Mouse (Mus musculus) hindbrain, embryonic 15.5 days (tissue): ENCODE measurements around the gene Rad51b. TPM values are rescaled to one million over a fixed set of nuclear protein-coding genes. Genes with fewer than 3 reads are reported as not detected.

ENCODE experiments used
- ATAC-seq: fragments of 200-750 bp; cut with Nextera tagmentation; 2 replicates; pipeline ENCODE4 v1.8.0; 2017; ENCODE audit warnings: low read depth, moderate number of reproducible peaks, moderate TSS enrichment; ENCODE audit not compliant: low FRiP score
- H3K27ac ChIP-seq: fragments of 300-500 bp; sonication (generic); replicated peaks from 2 replicates; pipeline ENCODE4 v1.5.1; 2015; ENCODE audit warnings: mild to moderate bottlenecking, inconsistent platforms
- H3K27me3 ChIP-seq: fragments of 300-500 bp; sonication (generic); 2 replicates; pipeline ENCODE4 v1.6.1; 2015; ENCODE audit warnings: control low read depth, inconsistent platforms
- H3K36me3 ChIP-seq: fragments of 300-500 bp; sonication (generic); 2 replicates; pipeline ENCODE4 v1.6.1; 2015; ENCODE audit warnings: control low read depth, inconsistent platforms
- H3K4me1 ChIP-seq: fragments of 300-500 bp; sonication (generic); replicated peaks from 2 replicates; pipeline ENCODE4 v1.6.1; 2015; ENCODE audit warnings: control low read depth, inconsistent platforms
- H3K4me2 ChIP-seq: fragments of 300-500 bp; sonication (generic); 2 replicates; pipeline ENCODE4 v1.6.1; 2015; ENCODE audit warnings: moderate library complexity, mild to moderate bottlenecking, inconsistent platforms
- H3K4me3 ChIP-seq: fragments of 300-500 bp; sonication (generic); 2 replicates; pipeline ENCODE4 v1.5.1; 2015; ENCODE audit warnings: mild to moderate bottlenecking, inconsistent platforms
- H3K9ac ChIP-seq: fragments of 300-500 bp; sonication (generic); 2 replicates; pipeline ENCODE4 v1.6.1; 2015; ENCODE audit warnings: inconsistent platforms
- H3K9me3 ChIP-seq: fragments of 300-500 bp; sonication (generic); 2 replicates; pipeline ENCODE4 v1.6.1; 2016; ENCODE audit warnings: control low read depth, inconsistent platforms
- WGBS: fragments of 180-500 bp; shearing (Covaris S2); methylation state at CpG from one replicate; pipeline ENCODE4 v1.1.7; 2015; 5-methylcytosine and 5-hydroxymethylcytosine counted together
- polyA plus RNA-seq: library from polyadenylated mRNA; unstranded; fragments of >200 nt; fragmentation: Nextera tagmentation; extraction: Ambion mirVana; gene quantifications from 2 replicates; pipeline ENCODE4 v1.2.1, GENCODE M21; 2015

Gene Rad51b
- polyA plus RNA-seq, 1 experiment from 2014 or later: 1.7 TPM

GRCm38 (mm10) chr12:79531809-79532798 lies 235.0 kb downstream of the Rad51b start:
- no peak overlapping the region for H3K4me3 ChIP-seq
- no peaks in the 10 kb centered on the region for H3K27me3 ChIP-seq
- no peak overlapping the region for H3K4me2 ChIP-seq
- 84% methylated on average over 5 of the region's 5 CpGs for WGBS
- no peak overlapping the region for H3K27ac ChIP-seq
- ATAC-seq: no peak
- H3K4me1 ChIP-seq: peaks cover 2% of the 10 kb centered on the region; the same call in 1 of the 2 replicates
- no peaks in the 10 kb centered on the region for H3K9me3 ChIP-seq
- no peaks in the 10 kb centered on the region for H3K36me3 ChIP-seq
- no peak overlapping the region for H3K9ac ChIP-seq

DNA sequence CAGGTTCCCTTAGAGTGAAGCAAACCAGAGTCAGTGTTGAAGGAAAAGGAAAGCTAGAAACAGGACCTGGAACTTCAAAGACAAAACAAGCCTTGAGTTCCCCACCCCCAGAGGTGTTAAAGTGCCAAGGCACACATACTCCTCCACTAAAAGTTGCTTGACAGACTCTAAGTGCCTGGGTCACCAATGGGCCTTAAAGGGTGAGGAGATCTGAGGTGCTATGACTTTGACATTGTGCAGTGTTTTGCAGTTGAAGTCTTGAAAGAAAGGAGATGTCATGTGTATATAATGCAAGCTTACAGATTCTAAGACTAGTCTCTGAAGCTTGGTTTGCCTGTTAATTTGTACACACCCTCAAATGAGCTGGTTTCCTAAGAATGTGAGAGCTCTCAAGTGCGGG lies 237.7 kb downstream of the Rad51b start:
- Histone ChIP-seq H3K36me3 (no peaks in the 10 kb centered on the region), H3K9ac (no peak overlapping the region), H3K4me3 (no peak overlapping the region), H3K4me2 (no peak overlapping the region), H3K4me1 (peaks cover 2% of the 10 kb centered on the region; the same call in 1 of the 2 replicates), H3K27ac (no peak overlapping the region), H3K9me3 (no peaks in the 10 kb centered on the region), H3K27me3 (no peaks in the 10 kb centered on the region)
- 87% methylated on average over 1 of the region's 1 CpGs for WGBS
- ATAC-seq: no peak

- no peak for ATAC-seq
- 35% methylated on average over 9 of the region's 9 CpGs for WGBS
These were observed 238.7 kb downstream of the Rad51b start for GRCm38 (mm10) chr12:79535532-79536437.

DNA sequence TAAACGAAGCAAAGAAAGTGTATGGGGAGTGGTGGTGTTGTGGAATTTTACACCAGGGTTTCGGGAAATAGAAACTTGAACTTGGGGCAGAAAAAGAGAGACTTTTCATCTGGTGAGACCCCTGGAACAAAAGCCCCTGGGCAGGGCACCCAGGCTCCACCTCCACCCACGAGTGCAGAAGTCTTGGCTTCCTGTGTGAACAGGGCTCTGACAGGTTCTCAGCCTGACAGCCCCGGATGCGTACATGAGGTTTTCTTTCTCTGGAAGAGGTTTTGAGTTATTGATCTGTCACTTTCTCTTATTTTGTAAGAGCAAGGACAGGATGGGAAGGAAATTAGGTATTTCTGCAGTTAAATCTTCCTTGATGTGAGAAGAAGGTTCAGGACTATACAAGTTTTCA lies 243.1 kb downstream of the Rad51b start:
- Histone ChIP-seq H3K9ac (no peak overlapping the region), H3K36me3 (no peaks in the 10 kb centered on the region), H3K4me2 (no peak overlapping the region), H3K27me3 (no peaks in the 10 kb centered on the region), H3K4me3 (no peak overlapping the region), H3K9me3 (no peaks in the 10 kb centered on the region), H3K4me1 (0 out of 2 replicates have a peak, but pooled peaks cover 2% of the 10 kb centered on the region), H3K27ac (no peak overlapping the region)
- no peak for ATAC-seq
- WGBS: 62% methylated on average over 5 of the region's 5 CpGs

More at GRCm38 (mm10) chr12:79535532-79536437, 238.7 kb downstream of the Rad51b start:
- no peaks in the 10 kb centered on the region for H3K9me3 ChIP-seq
- no peak overlapping the region for H3K9ac ChIP-seq
- H3K4me1 ChIP-seq: peaks cover 2% of the 10 kb centered on the region; the same call in 1 of the 2 replicates
- no peaks in the 10 kb centered on the region for H3K36me3 ChIP-seq
- H3K27ac ChIP-seq: no peak overlapping the region
- no peak overlapping the region for H3K4me2 ChIP-seq
- no peak overlapping the region for H3K4me3 ChIP-seq
- no peaks in the 10 kb centered on the region for H3K27me3 ChIP-seq

GRCm38 (mm10) chr12:79541581-79541980 lies 244.5 kb downstream of the Rad51b start:
- H3K36me3 ChIP-seq: no peaks in the 10 kb centered on the region
- H3K27ac ChIP-seq: no peak overlapping the region
- H3K4me2 ChIP-seq: no peak overlapping the region
- no peak for ATAC-seq
- H3K9ac ChIP-seq: no peak overlapping the region
- no peaks in the 10 kb centered on the region for H3K27me3 ChIP-seq
- no peaks in the 10 kb centered on the region for H3K9me3 ChIP-seq
- no peak overlapping the region for H3K4me3 ChIP-seq
- no peaks in the 10 kb centered on the region for H3K4me1 ChIP-seq
- 87% methylated on average over 6 of the region's 6 CpGs for WGBS

- 90% methylated on average over 3 of the region's 3 CpGs for WGBS
- Histone ChIP-seq H3K9ac (no peak overlapping the region), H3K4me2 (no peak overlapping the region), H3K27me3 (no peaks in the 10 kb centered on the region), H3K4me3 (no peak overlapping the region), H3K4me1 (no peaks in the 10 kb centered on the region), H3K36me3 (no peaks in the 10 kb centered on the region), H3K27ac (no peak overlapping the region), H3K9me3 (no peaks in the 10 kb centered on the region)
- no peak for ATAC-seq
These were observed 248.0 kb downstream of the Rad51b start for GRCm38 (mm10) chr12:79545063-79545462.

DNA sequence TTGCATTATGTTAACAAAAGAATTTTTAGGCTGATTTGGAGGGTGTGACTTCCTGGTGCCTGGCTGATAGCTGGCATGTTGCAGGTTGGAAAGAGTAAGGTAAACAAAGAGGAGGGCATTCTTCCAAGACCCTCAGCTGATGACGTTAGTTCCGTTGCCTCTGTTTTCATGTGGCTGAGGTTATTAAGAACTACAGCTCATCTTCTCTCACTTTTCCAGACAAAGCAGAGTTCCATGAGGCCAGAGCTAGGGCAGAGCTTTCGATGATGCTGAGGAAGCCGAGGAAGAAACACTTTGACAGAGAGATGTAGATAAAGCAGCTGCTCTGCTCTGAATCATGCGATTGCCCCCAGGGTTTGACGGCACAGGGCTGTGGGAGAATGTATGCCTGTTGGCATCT lies 250.5 kb downstream of the Rad51b start:
- Histone ChIP-seq H3K27ac (no peak overlapping the region), H3K36me3 (no peaks in the 10 kb centered on the region), H3K4me3 (no peak overlapping the region), H3K4me2 (no peak overlapping the region), H3K9me3 (no peaks in the 10 kb centered on the region), H3K4me1 (no peaks in the 10 kb centered on the region), H3K9ac (no peak overlapping the region), H3K27me3 (no peaks in the 10 kb centered on the region)
- 69% methylated on average over 6 of the region's 6 CpGs for WGBS
- ATAC-seq: no peak

DNA sequence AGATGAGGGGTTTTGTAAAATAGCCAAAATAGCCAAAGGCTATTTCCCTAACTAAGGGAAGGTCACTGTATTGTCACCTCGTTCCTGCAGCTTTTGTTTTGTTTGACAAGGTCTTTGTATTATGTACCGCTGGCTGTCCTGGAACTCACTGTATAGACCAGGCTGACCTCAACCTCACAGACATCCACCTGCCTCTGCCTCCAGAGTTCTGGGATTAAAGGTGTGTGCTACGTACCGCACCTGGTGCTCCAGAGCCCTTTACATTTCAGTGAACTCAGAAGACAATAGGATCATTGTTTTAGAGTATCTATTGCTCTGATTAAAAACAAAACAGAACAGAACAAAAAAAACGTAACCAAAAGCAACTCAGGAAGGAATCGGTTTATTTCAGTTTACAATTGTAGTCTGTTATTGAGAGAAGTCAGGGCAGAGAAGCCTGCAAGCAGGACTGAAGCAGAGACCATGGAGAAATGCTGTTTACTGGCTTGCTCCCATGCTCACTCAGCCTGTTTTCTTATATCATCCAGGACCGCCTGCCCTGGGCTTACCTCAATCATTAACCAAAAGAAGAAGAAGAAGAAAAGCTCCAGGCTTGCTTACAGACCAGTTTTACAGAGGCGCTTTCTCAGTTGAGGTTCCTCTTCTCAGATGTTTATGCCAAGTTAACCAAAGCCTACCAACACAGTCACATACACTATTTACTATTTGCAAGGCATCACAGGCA lies 251.7 kb downstream of the Rad51b start:
- Histone ChIP-seq H3K36me3 (no peaks in the 10 kb centered on the region), H3K4me3 (no peak overlapping the region), H3K27ac (no peak overlapping the region), H3K4me2 (no peak overlapping the region), H3K9me3 (no peaks in the 10 kb centered on the region), H3K27me3 (no peaks in the 10 kb centered on the region), H3K9ac (no peak overlapping the region), H3K4me1 (no peaks in the 10 kb centered on the region)
- WGBS: 69% methylated on average over 8 of the region's 8 CpGs
- no peak for ATAC-seq

DNA sequence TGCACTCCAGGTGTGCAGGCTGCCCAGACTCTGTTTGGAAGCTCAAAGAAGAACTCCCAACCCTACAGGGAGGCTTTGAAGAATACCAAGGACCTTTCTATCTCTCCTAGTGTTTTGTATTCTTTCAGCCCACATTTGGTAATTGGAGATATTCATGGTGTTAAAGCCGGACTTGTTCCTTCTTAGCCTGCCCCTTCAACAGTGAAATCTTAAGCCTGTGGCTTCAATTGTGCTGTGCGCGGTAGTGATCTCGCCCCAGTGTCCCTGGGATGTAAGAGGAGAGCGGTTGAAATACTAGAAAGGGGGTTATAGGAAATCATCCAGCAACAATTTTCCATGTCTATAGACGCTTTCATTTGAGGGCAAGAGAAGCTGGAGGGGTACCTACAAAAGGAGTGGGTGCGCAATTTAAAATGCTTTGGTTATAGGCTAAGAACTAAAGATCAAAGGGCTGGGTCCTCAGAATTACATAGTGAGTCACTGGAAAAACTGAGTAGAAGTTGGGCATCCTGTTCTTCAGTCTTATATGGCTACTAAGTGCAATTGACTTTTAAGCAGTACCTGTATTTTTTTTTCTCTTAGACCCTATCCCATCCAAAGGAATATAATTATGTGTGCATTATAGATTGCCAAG lies 253.1 kb downstream of the Rad51b start:
- Histone ChIP-seq H3K36me3 (no peaks in the 10 kb centered on the region), H3K9ac (no peak overlapping the region), H3K27me3 (no peaks in the 10 kb centered on the region), H3K4me3 (no peak overlapping the region), H3K9me3 (no peaks in the 10 kb centered on the region), H3K4me1 (no peaks in the 10 kb centered on the region), H3K4me2 (no peak overlapping the region), H3K27ac (no peak overlapping the region)
- ATAC-seq: no peak
- 93% methylated on average over 7 of the region's 7 CpGs for WGBS

DNA sequence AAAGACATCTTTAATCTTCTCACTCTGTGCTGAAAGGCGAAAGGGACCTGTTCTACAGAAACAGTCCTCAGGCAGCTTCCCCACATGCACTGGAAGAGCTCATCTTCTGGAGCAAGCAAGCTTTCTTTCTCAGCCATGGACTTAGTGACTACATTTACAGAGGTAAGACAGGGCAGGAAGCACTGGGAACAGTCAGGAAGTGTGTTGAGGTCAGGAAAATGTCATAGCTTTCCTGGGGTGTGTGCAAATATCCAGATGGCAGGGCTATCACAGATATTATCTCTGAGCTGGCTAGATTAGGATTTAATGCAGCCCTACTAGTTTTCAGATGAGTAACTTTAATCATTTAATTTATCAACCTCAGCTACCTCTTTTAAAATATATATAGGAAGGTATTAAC lies 254.2 kb downstream of the Rad51b start:
- Histone ChIP-seq H3K4me2 (no peak overlapping the region), H3K9ac (no peak overlapping the region), H3K36me3 (no peaks in the 10 kb centered on the region), H3K4me1 (no peaks in the 10 kb centered on the region), H3K4me3 (no peak overlapping the region), H3K27me3 (no peaks in the 10 kb centered on the region), H3K9me3 (no peaks in the 10 kb centered on the region), H3K27ac (no peak overlapping the region)
- WGBS: 94% methylated on average over 1 of the region's 1 CpGs
- no peak for ATAC-seq

GRCm38 (mm10) chr12:79553056-79553455 lies 256.0 kb downstream of the Rad51b start:
- Histone ChIP-seq H3K4me1 (no peaks in the 10 kb centered on the region), H3K27ac (no peak overlapping the region), H3K9ac (no peak overlapping the region), H3K27me3 (no peaks in the 10 kb centered on the region), H3K4me2 (no peak overlapping the region), H3K36me3 (no peaks in the 10 kb centered on the region), H3K9me3 (no peaks in the 10 kb centered on the region), H3K4me3 (no peak overlapping the region)
- ATAC-seq: no peak
